Mouse (Mus musculus) MEL (cell line): ENCODE data around the gene Sema6d. TPM values are rescaled to one million over a fixed set of nuclear protein-coding genes. Genes with fewer than 3 reads are reported as not detected.
"Not testable (repeated sequence)": the region's sequence is repeated elsewhere in the genome, so short reads cannot be mapped to it uniquely, and the experiment has no call there.

Experiments
- DNase-seq: peaks from one replicate; pipeline ENCODE4 v3.0.0; 2011; ENCODE audit warnings: low read depth, low spot score
- H3K27ac ChIP-seq: 2 replicates; pipeline ENCODE4 v1.5.1; 2012; ENCODE audit warnings: low read depth, mild to moderate bottlenecking, control low read depth, low read length, moderate library complexity; ENCODE audit not compliant: control insufficient read depth
- H3K27me3 ChIP-seq, 2 experiments: fragments of 150-350 bp in 1 of 2; sonication (generic) in 1 of 2; 2 replicates each; pipeline ENCODE4 v1.6.1; 2012; ENCODE audit warnings: low read length in 2 of 2, mild to moderate bottlenecking in 2 of 2, improper control_type of control experiment in 1 of 2, moderate library complexity in 1 of 2; ENCODE audit not compliant: insufficient read depth in 2 of 2, control insufficient read depth in 1 of 2
- H3K36me3 ChIP-seq, 2 experiments: 2 replicates each; pipeline ENCODE4 v1.6.1; 2012 to 2014; ENCODE audit warnings: low read length in 2 of 2, improper control_type of control experiment in 1 of 2, inconsistent platforms in 1 of 2, mild to moderate bottlenecking in 1 of 2; ENCODE audit not compliant: insufficient read depth in 2 of 2, control insufficient read depth in 1 of 2
- H3K4me1 ChIP-seq, 2 experiments: fragments of 150-350 bp in 1 of 2; sonication (generic) in 1 of 2; 2 replicates each; pipeline ENCODE4 v1.6.1; 2012; ENCODE audit warnings: low read length in 2 of 2, improper control_type of control experiment in 1 of 2, mild to moderate bottlenecking in 1 of 2; ENCODE audit not compliant: insufficient read depth in 2 of 2, control insufficient read depth in 1 of 2
- H3K4me3 ChIP-seq, 2 experiments: fragments of 150-350 bp in 1 of 2; sonication (generic) in 1 of 2; 2 replicates each; pipeline ENCODE4 v1.5.1; 2012; ENCODE audit warnings: low read depth in 2 of 2, low read length in 2 of 2, mild to moderate bottlenecking in 2 of 2, moderate library complexity in 2 of 2, control low read depth in 1 of 2, improper control_type of control experiment in 1 of 2; ENCODE audit not compliant: control insufficient read depth in 1 of 2, insufficient read depth in 1 of 2
- H3K79me2 ChIP-seq: 2 replicates; pipeline ENCODE4 v1.6.1; 2012; ENCODE audit warnings: mild to moderate bottlenecking, low read length, moderate library complexity; ENCODE audit not compliant: control insufficient read depth, poor library complexity, insufficient read depth
- H3K9ac ChIP-seq: 2 replicates; pipeline ENCODE4 v1.6.1; 2012; ENCODE audit warnings: low read depth, mild to moderate bottlenecking, control low read depth, low read length, moderate library complexity; ENCODE audit not compliant: control insufficient read depth, poor library complexity, severe bottlenecking
- H3K9me3 ChIP-seq: fragments of 150-350 bp; sonication (generic); replicated peaks from 2 replicates; pipeline ENCODE4 v1.6.1; 2012; ENCODE audit warnings: mild to moderate bottlenecking, low read length, improper control_type of control experiment, moderate library complexity; ENCODE audit not compliant: insufficient read depth
- BHLHE40 ChIP-seq: IDR thresholded peaks from 2 replicates; pipeline ENCODE4 v1.6.1; 2012; ENCODE audit warnings: low read depth, mild to moderate bottlenecking, inconsistent platforms, low read length, improper control_type of control experiment, borderline replicate concordance
- CHD2 ChIP-seq: IDR thresholded peaks from 2 replicates; pipeline ENCODE4 v1.6.1; 2011; ENCODE audit warnings: low read length, improper control_type of control experiment
- CTCF ChIP-seq, 3 experiments: IDR thresholded peaks in 2 of 3; conservative IDR thresholded peaks in 1 of 3; 2 replicates each; pipeline ENCODE4 v1.5.1; 2011 to 2012; ENCODE audit warnings: low read length in 3 of 3, low read depth in 2 of 3, mild to moderate bottlenecking in 2 of 3, improper control_type of control experiment in 1 of 3, inconsistent platforms in 1 of 3, mixed read lengths in 1 of 3, moderate library complexity in 1 of 3; ENCODE audit not compliant: control insufficient read depth in 1 of 3, insufficient read depth in 1 of 3, poor library complexity in 1 of 3, severe bottlenecking in 1 of 3
- ETS1 ChIP-seq: IDR thresholded peaks from 2 replicates; pipeline ENCODE4 v1.6.1; 2012; ENCODE audit warnings: low read depth, mild to moderate bottlenecking, inconsistent platforms, low read length, improper control_type of control experiment, moderate library complexity
- KAT2A ChIP-seq: conservative IDR thresholded peaks from 2 replicates; pipeline ENCODE4 v1.6.1; 2012; ENCODE audit warnings: low read depth, low read length, improper control_type of control experiment, inconsistent platforms
- MEF2A ChIP-seq: IDR thresholded peaks from 2 replicates; pipeline ENCODE4 v1.6.1; 2014; ENCODE audit warnings: low read depth, mild to moderate bottlenecking, inconsistent platforms, low read length, improper control_type of control experiment; ENCODE audit not compliant: poor library complexity, insufficient replicate concordance, severe bottlenecking; ENCODE audit errors: extremely low read depth
- MYC ChIP-seq: IDR thresholded peaks from 2 replicates; pipeline ENCODE4 v1.6.1; 2011; ENCODE audit warnings: low read depth, mild to moderate bottlenecking, low read length, improper control_type of control experiment, moderate library complexity
- NELFE ChIP-seq: IDR thresholded peaks from 2 replicates; pipeline ENCODE4 v1.6.1; 2011; ENCODE audit warnings: low read depth, low read length, improper control_type of control experiment
- POLR2A ChIP-seq, 2 experiments: IDR thresholded peaks; 2 replicates each; pipeline ENCODE4 v1.6.1; 2011 to 2012; ENCODE audit warnings: low read length in 2 of 2, mild to moderate bottlenecking in 2 of 2, control low read depth in 1 of 2, improper control_type of control experiment in 1 of 2, low read depth in 1 of 2, moderate library complexity in 1 of 2; ENCODE audit not compliant: control insufficient read depth in 1 of 2, insufficient read depth in 1 of 2, poor library complexity in 1 of 2
- POLR2AphosphoS5 ChIP-seq: IDR thresholded peaks from 2 replicates; pipeline ENCODE4 v1.6.1; 2012; ENCODE audit warnings: low read depth, borderline replicate concordance, mild to moderate bottlenecking, inconsistent platforms, low read length, moderate library complexity, mixed read lengths
- RAD21 ChIP-seq: IDR thresholded peaks from 2 replicates; pipeline ENCODE4 v1.6.1; 2011; ENCODE audit warnings: mild to moderate bottlenecking, low read depth, low read length, improper control_type of control experiment
- RCOR1 ChIP-seq: IDR thresholded peaks from 2 replicates; pipeline ENCODE4 v1.6.1; 2012; ENCODE audit warnings: low read depth, mild to moderate bottlenecking, inconsistent platforms, low read length, improper control_type of control experiment
- SMC3 ChIP-seq: IDR thresholded peaks from 2 replicates; pipeline ENCODE4 v1.6.1; 2011; ENCODE audit warnings: low read depth, low read length, improper control_type of control experiment
- TBP ChIP-seq: IDR thresholded peaks from 2 replicates; pipeline ENCODE4 v1.8.0; 2011; ENCODE audit warnings: low read depth, low read length, improper control_type of control experiment
- TCF12 ChIP-seq: IDR thresholded peaks from 2 replicates; pipeline ENCODE4 v1.6.1; 2014; ENCODE audit warnings: low read depth, mild to moderate bottlenecking, inconsistent platforms, low read length, improper control_type of control experiment, moderate library complexity
- USF1 ChIP-seq: IDR thresholded peaks from 2 replicates; pipeline ENCODE4 v1.6.1; 2014; ENCODE audit warnings: low read depth, mild to moderate bottlenecking, inconsistent platforms, low read length, improper control_type of control experiment, moderate library complexity
- USF2 ChIP-seq, 2 experiments: IDR thresholded peaks; 2 replicates each; pipeline ENCODE4 v1.6.1; 2011 to 2012; ENCODE audit warnings: improper control_type of control experiment in 2 of 2, low read length in 2 of 2, borderline replicate concordance in 1 of 2, inconsistent platforms in 1 of 2, low read depth in 1 of 2, mild to moderate bottlenecking in 1 of 2; ENCODE audit not compliant: insufficient read depth in 1 of 2
- ZKSCAN1 ChIP-seq: IDR thresholded peaks from 2 replicates; pipeline ENCODE4 v1.6.1; 2012; ENCODE audit warnings: low read depth, mild to moderate bottlenecking, inconsistent platforms, low read length, improper control_type of control experiment, moderate library complexity
- ZMIZ1 ChIP-seq: IDR thresholded peaks from 2 replicates; pipeline ENCODE4 v1.6.1; 2012; ENCODE audit warnings: low read depth, mild to moderate bottlenecking, inconsistent platforms, low read length, improper control_type of control experiment, moderate library complexity
- ZNF384 ChIP-seq: IDR thresholded peaks from 2 replicates; pipeline ENCODE4 v1.6.1; 2012; ENCODE audit warnings: low read depth, mild to moderate bottlenecking, inconsistent platforms, low read length, improper control_type of control experiment
- polyA plus RNA-seq, 2 experiments: library from polyadenylated mRNA; stranded (reverse) in 1 of 2; unstranded in 1 of 2; fragments of >175 nt in 1 of 2; fragments of >200 nt in 1 of 2; gene quantifications; 2 replicates each; pipeline versions ENCODE4 v1.2.1 to v1.2.4; 2012; ENCODE audit warnings: low replicate concordance in 2 of 2, low read depth in 1 of 2; ENCODE audit not compliant: insufficient read length in 2 of 2, insufficient read depth in 1 of 2, missing spikeins in 1 of 2
- total RNA-seq: library from RNA; depleted of rRNA; stranded (reverse); fragments of 300-350 nt; gene quantifications from 2 replicates; pipeline ENCODE4 v1.2.3, GENCODE M21; 2012

Sema6d gene
- total and polyA plus RNA-seq, 3 experiments, result not detected

DNA sequence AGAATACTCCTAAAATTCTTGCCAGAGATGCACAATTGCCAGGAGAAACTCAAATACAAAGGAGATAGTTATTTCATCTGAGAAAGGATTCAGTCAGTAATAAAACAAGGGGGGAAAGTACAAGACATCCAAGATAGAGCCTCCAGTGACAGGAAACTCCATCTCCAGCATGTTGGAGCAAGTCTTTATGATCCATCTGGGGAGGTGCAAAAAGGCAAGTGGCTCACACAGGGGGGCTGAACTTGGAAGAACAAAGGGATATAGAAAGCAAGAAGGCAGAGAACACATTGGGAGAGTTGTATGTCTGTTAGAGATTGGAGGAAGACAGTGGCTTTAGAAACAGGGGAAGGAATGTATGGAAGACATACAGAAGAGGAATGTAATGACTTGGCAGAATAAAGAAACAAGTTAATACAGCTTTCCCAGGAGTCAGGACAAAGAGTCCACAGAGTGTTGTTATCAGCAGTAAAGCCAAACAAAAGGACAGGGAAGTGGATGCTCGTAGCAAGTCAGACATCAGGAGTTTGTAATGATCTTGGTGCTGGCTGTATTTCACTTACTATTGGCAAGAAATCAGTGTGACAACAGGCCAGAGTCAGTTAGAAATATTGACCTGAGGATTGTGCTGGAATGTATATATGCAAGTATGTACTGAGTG is 239.8 kb downstream of the Sema6d start:
- Histone ChIP-seq H3K9ac (no peak overlapping the region), H3K4me3 (no peak overlapping the region)
- TF ChIP-seq TBP (no peak), USF2 (IDR thresholded peaks at IDR 0.05; ENCODE audit: borderline replicate concordance in 1 of 2, insufficient read depth in 1 of 2, low read depth in 1 of 2, low read length in 2 of 2) (no peak), CHD2 (no peak), TCF12 (no peak), USF1 (no peak), POLR2AphosphoS5 (no peak), SMC3 (no peak), RAD21 (no peak), ZMIZ1 (no peak), MYC (no peak), CTCF (IDR thresholded peaks at IDR 0.05 in 2 of 3, conservative IDR thresholded peaks at IDR 0.05 in 1 of 3; ENCODE audit: control insufficient read depth in 1 of 3, insufficient read depth in 1 of 3, low read depth in 2 of 3, low read length in 3 of 3, poor library complexity in 1 of 3, severe bottlenecking in 1 of 3) (no peak), ZKSCAN1 (no peak), ZNF384 (no peak), NELFE (no peak), RCOR1 (no peak), KAT2A (no peak)

DNA sequence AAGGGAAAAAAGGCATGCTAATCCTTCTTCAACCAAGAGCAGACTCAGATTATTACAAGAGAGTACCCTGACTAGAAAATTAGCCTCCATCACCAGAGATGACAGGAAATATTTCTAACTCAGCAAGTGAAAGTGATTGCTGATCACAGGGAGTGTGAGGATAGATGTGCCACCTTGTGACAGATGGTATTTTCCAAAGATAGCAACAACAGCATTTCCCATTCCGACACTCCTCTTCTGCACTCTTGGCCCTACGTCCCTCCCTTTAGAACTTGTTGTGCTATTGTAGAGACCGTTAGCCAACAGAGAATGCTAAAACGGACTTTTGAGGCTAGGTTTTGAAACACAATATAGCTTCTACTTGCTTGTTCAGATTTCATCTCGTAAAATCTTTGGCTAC is 243.1 kb downstream of the Sema6d start:
- TF ChIP-seq RAD21 (no peak), ZKSCAN1 (no peak), RCOR1 (no peak), POLR2AphosphoS5 (no peak), ZMIZ1 (no peak), CTCF (IDR thresholded peaks at IDR 0.05 in 2 of 3, conservative IDR thresholded peaks at IDR 0.05 in 1 of 3; ENCODE audit: control insufficient read depth in 1 of 3, insufficient read depth in 1 of 3, low read depth in 2 of 3, low read length in 3 of 3, poor library complexity in 1 of 3, severe bottlenecking in 1 of 3) (no peak), BHLHE40 (no peak), MYC (no peak), ETS1 (no peak), MEF2A (no peak), POLR2A (IDR thresholded peaks at IDR 0.05; ENCODE audit: control insufficient read depth in 1 of 2, insufficient read depth in 1 of 2, low read depth in 1 of 2, low read length in 2 of 2, poor library complexity in 1 of 2) (no peak)
- no peak overlapping the region for H3K4me3 ChIP-seq
- H3K36me3 ChIP-seq, result no peaks in the 10 kb centered on the region
- H3K4me1 ChIP-seq, result no peaks in the 10 kb centered on the region
- no peaks in the 10 kb centered on the region for H3K9me3 ChIP-seq
- no peaks in the 10 kb centered on the region for H3K79me2 ChIP-seq
- DNase-seq, result no peak
- H3K9ac ChIP-seq, result no peak overlapping the region
- H3K27ac ChIP-seq, result no peak overlapping the region
- no peaks in the 10 kb centered on the region for H3K27me3 ChIP-seq

More for the DNA sequence above, 239.8 kb downstream of the Sema6d start:
- Histone ChIP-seq H3K36me3 (no peaks in the 10 kb centered on the region), H3K79me2 (no peaks in the 10 kb centered on the region), H3K27me3 (no peaks in the 10 kb centered on the region), H3K4me1 (no peaks in the 10 kb centered on the region), H3K9me3 (no peaks in the 10 kb centered on the region), H3K27ac (no peak overlapping the region)
- no peak for DNase-seq

DNA sequence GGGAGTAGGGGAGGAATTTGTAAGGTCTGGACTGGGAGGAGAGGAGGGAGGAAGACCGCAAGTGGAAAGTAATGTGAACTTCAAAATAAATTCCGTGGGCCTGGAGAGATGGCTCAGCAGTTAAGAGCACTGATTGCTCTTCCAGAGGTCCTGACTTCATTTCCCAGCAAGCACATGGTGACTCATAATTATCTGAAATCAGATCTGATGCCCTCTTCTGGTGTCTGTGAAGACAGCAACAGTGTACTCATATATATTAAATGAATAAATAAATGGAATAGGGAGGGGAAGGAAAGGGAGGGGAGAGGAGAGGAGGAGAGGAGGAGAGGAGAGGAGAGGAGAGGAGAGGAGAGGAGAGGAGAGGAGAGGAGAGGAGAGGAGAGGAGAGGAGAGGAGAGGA is 244.9 kb downstream of the Sema6d start:
- not testable (repeated sequence) for DNase-seq, H3K9me3 ChIP-seq, H3K4me3 ChIP-seq, H3K27me3 ChIP-seq, H3K79me2 ChIP-seq, H3K36me3 ChIP-seq, H3K4me1 ChIP-seq, H3K9ac ChIP-seq, H3K27ac ChIP-seq
